Mouse (Mus musculus) urinary bladder, adult 18-20 months (tissue): ENCODE data around the gene Gm3415.
"Not testable (repeated sequence)": the region's sequence is repeated elsewhere in the genome, so short reads cannot be mapped to it uniquely, and the experiment has no call there.

Source experiments
- DNase-seq, 2 experiments: peaks; one replicate each; pipeline ENCODE4 v3.0.0; 2022; ENCODE audit warnings: low spot score in 2 of 2, mixed read lengths in 2 of 2

Gene Gm3415

GRCm38 (mm10) chr5:146555836-146556235 lies at the start of gene Gm3415:
TSS of gene Gm3415 (plus strand) at chr5:146556136.
- not testable (repeated sequence) for DNase-seq

- not testable (repeated sequence) for DNase-seq
Observed at GRCm38 (mm10) chr5:146513823-146514222, 42.1 kb upstream of the Gm3415 start, which contains the start of gene Gm3402. TSS of gene Gm3402 (plus strand) at chr5:146514123.

GRCm38 (mm10) chr5:146525501-146525900 lies 30.4 kb upstream of the Gm3415 start, which contains the start of gene Gm3404:
TSS of gene Gm3404 (plus strand) at chr5:146525801.
- not testable (repeated sequence) for DNase-seq

GRCm38 (mm10) chr5:146537347-146537746 lies 18.6 kb upstream of the Gm3415 start, which contains the start of gene Gm3409:
TSS of gene Gm3409 (plus strand) at chr5:146537647.
- DNase-seq: not testable (repeated sequence)

DNA sequence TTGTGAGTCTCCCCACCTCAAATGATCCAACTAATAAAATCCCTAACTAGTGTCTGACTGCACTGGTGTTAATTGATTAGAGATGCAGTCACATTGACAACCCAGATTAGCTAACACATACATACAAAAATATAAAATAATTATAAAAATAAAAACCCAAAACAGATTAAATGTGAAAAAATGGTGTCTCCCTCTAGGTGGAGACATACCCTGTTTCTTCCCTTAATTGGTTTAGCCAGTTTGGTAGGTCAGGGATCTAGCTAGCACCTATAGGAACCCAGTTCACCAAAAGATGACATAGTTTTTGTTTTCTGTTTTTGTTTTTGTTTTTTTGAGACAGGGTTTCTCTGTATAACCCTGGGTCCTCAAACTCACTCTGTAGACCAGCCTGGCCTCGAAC lies 8.3 kb downstream of the Gm3415 start:
- DNase-seq: no peak

DNA sequence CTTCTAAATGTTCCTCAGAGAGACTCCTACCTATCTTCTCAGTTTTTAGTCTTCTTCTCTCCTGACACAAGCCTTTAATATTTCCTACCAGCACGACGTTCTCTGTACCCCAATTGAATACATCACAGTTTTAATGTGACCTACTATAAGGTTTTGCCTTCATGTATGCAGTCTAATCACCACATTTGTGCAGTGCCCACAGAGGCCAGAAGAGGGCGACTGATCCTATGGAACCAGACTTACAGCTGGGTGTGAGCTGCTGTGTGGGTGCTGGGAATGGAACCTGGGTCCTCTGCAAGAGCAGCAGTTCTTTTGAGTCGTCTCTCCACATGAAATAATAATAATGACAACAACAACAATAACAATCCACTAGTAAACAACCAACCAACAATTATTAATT lies 11.1 kb downstream of the Gm3415 start:
- DNase-seq: no peak

DNA sequence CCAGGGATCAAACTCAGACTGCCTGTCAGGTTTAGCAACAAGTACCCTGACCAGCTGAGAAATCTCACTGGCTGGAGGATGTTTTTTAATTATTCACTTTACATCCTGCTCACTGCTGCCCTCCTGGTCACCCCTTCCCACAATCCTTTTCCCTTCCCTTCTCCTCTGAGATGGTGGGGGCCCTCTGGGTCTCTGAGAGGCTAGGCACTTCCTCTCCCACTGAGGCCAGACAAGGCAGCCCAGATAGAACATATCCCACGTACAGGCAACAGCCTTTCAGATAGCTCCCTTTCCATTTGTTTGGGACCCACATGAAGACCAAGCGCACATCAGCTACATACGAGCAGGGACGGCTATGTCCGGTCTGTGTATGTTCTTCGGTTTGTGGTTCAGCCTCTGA lies 14.2 kb downstream of the Gm3415 start:
- DNase-seq: not testable (repeated sequence)

GRCm38 (mm10) chr5:146571830-146572734 lies 16.1 kb downstream of the Gm3415 start:
- DNase-seq: not testable (repeated sequence)

DNA sequence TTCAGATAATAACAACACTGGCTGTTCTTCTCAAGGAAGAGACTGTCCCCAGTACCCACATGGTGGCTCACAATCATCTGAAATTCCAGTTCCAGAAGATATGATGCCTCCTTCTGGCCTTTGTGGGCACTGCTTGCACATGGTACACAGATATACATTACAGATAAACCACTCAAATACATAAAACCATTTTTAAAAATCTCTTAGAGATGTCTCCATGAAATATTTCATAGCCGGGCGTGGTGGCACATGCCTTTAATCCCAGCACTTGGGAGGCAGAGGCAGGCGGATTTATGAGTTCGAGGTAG lies 16.8 kb downstream of the Gm3415 start:
- DNase-seq: not testable (repeated sequence)

- no peak for DNase-seq
Observed at GRCm38 (mm10) chr5:146576668-146577067, 20.7 kb downstream of the Gm3415 start.

- DNase-seq: no peak
Observed at GRCm38 (mm10) chr5:146584156-146584477, 28.2 kb downstream of the Gm3415 start.

GRCm38 (mm10) chr5:146584478-146585306 lies 28.8 kb downstream of the Gm3415 start, which contains the start of gene Gpr12:
TSS of gene Gpr12 (minus strand) at chr5:146585239.
- DNase-seq: no peak

DNA sequence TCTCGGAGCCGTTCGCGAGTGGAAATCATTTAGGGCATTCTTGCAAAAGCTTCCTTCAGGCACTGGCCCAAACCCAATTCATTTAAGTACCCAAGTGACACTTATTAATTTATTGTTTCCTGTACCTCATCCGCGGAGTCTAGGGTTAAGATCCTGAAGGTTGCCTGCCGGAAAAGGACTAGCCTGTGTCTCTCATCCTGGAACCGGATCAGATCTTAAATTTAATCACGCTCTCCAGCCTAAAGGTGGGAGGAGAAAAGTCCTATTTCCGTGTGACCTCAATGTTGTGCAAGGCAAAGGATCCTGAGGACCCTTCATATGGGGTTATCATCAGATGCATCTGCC lies 29.3 kb downstream of the Gm3415 start:
- no peak for DNase-seq

GRCm38 (mm10) chr5:146586357-146587070 lies 30.6 kb downstream of the Gm3415 start:
- no peak for DNase-seq

- DNase-seq: no peak
Observed at GRCm38 (mm10) chr5:146590987-146591386, 35.1 kb downstream of the Gm3415 start.

- no peak for DNase-seq
Observed at GRCm38 (mm10) chr5:146591636-146592035, 35.7 kb downstream of the Gm3415 start.

DNA sequence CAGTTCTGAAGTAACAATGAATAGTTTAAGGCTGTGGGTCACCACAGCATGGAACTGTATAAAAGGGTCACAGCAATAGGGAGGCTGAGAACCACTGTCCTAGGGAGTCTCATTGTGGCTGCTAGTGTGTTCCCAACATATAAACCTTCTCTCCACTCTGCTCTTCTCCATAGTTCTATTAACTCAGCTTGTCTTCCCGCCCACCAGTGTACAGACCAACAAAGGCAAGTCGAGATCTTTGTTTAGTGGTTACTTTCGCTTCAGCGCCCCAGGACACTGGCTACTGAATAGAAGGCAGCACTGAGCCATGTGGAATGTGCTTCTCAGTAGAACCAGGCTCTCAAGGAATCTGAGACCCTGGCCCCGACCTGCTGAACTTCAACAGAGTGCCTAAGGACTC lies 36.6 kb downstream of the Gm3415 start:
- DNase-seq: no peak

- no peak for DNase-seq
Observed at GRCm38 (mm10) chr5:146596612-146597502, 40.9 kb downstream of the Gm3415 start.

GRCm38 (mm10) chr5:146597503-146597874 lies 41.6 kb downstream of the Gm3415 start:
- DNase-seq: no peak

DNA sequence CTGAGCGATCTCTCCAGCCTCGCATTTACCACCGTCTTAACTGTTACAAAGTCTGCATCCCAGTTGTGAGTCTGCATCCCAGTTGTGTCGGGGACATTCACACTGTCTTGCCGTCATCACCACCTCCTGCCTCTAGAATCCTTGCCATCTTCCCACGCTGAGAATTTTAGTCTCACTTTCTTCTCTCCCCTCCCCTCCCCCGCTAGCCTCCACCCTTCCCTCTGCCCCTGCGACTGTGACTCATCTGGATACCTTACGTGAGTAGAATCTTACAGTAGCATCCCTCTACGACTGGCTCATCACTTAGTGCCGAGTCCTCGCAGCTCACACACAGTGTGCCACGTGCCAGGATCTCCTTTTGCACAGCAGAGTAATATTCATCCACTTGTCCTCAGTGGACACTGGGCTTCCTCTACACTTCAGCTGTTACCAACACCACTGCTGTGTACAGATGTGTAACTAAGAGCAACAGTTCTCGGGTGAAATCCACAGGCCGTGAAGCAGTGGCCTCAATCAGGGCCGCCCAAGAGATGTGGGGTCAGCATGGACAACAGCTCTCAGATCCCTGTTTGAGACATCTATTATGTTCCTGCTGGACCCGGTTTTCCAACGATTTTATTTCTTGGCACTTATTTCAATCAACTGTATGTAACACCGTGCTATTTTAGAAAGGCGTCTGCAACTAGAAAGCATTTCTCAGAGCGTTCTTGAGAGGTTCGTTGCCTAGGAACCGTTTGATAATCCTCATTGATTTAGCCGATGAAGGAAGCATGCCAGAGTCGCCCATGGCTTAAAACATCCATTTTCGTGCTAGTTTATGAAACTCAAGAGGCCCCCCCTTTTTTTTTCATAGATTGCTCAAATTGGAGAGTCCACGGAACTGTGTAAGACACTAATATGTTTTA lies 42.5 kb downstream of the Gm3415 start:
- DNase-seq: no peak
